Mouse (Mus musculus) erythroblast, embryonic 14.5 days (primary cell): ENCODE results near the gene Hk2.

Experiments
- GATA1 ChIP-seq: IDR thresholded peaks from 2 replicates; pipeline ENCODE4 v1.6.1; 2012; ENCODE audit warnings: low read length, inconsistent platforms, mixed read lengths
- TAL1 ChIP-seq: IDR thresholded peaks from 3 replicates; pipeline ENCODE4 v1.6.1; 2012; ENCODE audit warnings: low read length, inconsistent platforms, mixed read lengths

- TF ChIP-seq TAL1, result no peak
- TF ChIP-seq GATA1, result no peak
Measured at GRCm38 (mm10) chr6:82771059-82771458, 3.2 kb downstream of the Hk2 start.
